Mouse (Mus musculus) MEL (cell line): ENCODE data around the gene Vps52. TPM values are rescaled to one million over a fixed set of nuclear protein-coding genes. Genes with fewer than 3 reads are reported as not detected.
"Not testable (repeated sequence)": the region's sequence is repeated elsewhere in the genome, so short reads cannot be mapped to it uniquely, and the experiment has no call there.

ENCODE experiments used
- DNase-seq: peaks from one replicate; pipeline ENCODE4 v3.0.0; 2011; ENCODE audit warnings: low read depth, low spot score
- H3K27ac ChIP-seq: 2 replicates; pipeline ENCODE4 v1.5.1; 2012; ENCODE audit warnings: low read depth, mild to moderate bottlenecking, control low read depth, low read length, moderate library complexity; ENCODE audit not compliant: control insufficient read depth
- H3K27me3 ChIP-seq, 2 experiments: fragments of 150-350 bp in 1 of 2; sonication (generic) in 1 of 2; 2 replicates each; pipeline ENCODE4 v1.6.1; 2012; ENCODE audit warnings: low read length in 2 of 2, mild to moderate bottlenecking in 2 of 2, improper control_type of control experiment in 1 of 2, moderate library complexity in 1 of 2; ENCODE audit not compliant: insufficient read depth in 2 of 2, control insufficient read depth in 1 of 2
- H3K36me3 ChIP-seq, 2 experiments: 2 replicates each; pipeline ENCODE4 v1.6.1; 2012 to 2014; ENCODE audit warnings: low read length in 2 of 2, improper control_type of control experiment in 1 of 2, inconsistent platforms in 1 of 2, mild to moderate bottlenecking in 1 of 2; ENCODE audit not compliant: insufficient read depth in 2 of 2, control insufficient read depth in 1 of 2
- H3K4me1 ChIP-seq, 2 experiments: fragments of 150-350 bp in 1 of 2; sonication (generic) in 1 of 2; 2 replicates each; pipeline ENCODE4 v1.6.1; 2012; ENCODE audit warnings: low read length in 2 of 2, improper control_type of control experiment in 1 of 2, mild to moderate bottlenecking in 1 of 2; ENCODE audit not compliant: insufficient read depth in 2 of 2, control insufficient read depth in 1 of 2
- H3K4me3 ChIP-seq, 2 experiments: fragments of 150-350 bp in 1 of 2; sonication (generic) in 1 of 2; 2 replicates each; pipeline ENCODE4 v1.5.1; 2012; ENCODE audit warnings: low read depth in 2 of 2, low read length in 2 of 2, mild to moderate bottlenecking in 2 of 2, moderate library complexity in 2 of 2, control low read depth in 1 of 2, improper control_type of control experiment in 1 of 2; ENCODE audit not compliant: control insufficient read depth in 1 of 2, insufficient read depth in 1 of 2
- H3K79me2 ChIP-seq: 2 replicates; pipeline ENCODE4 v1.6.1; 2012; ENCODE audit warnings: mild to moderate bottlenecking, low read length, moderate library complexity; ENCODE audit not compliant: control insufficient read depth, poor library complexity, insufficient read depth
- H3K9ac ChIP-seq: 2 replicates; pipeline ENCODE4 v1.6.1; 2012; ENCODE audit warnings: low read depth, mild to moderate bottlenecking, control low read depth, low read length, moderate library complexity; ENCODE audit not compliant: control insufficient read depth, poor library complexity, severe bottlenecking
- H3K9me3 ChIP-seq: fragments of 150-350 bp; sonication (generic); replicated peaks from 2 replicates; pipeline ENCODE4 v1.6.1; 2012; ENCODE audit warnings: mild to moderate bottlenecking, low read length, improper control_type of control experiment, moderate library complexity; ENCODE audit not compliant: insufficient read depth
- BHLHE40 ChIP-seq: IDR thresholded peaks from 2 replicates; pipeline ENCODE4 v1.6.1; 2012; ENCODE audit warnings: low read depth, mild to moderate bottlenecking, inconsistent platforms, low read length, improper control_type of control experiment, borderline replicate concordance
- CTCF ChIP-seq, 3 experiments: IDR thresholded peaks in 2 of 3; conservative IDR thresholded peaks in 1 of 3; 2 replicates each; pipeline ENCODE4 v1.5.1; 2011 to 2012; ENCODE audit warnings: low read length in 3 of 3, low read depth in 2 of 3, mild to moderate bottlenecking in 2 of 3, improper control_type of control experiment in 1 of 3, inconsistent platforms in 1 of 3, mixed read lengths in 1 of 3, moderate library complexity in 1 of 3; ENCODE audit not compliant: control insufficient read depth in 1 of 3, insufficient read depth in 1 of 3, poor library complexity in 1 of 3, severe bottlenecking in 1 of 3
- E2F4 ChIP-seq: IDR thresholded peaks from 2 replicates; pipeline ENCODE4 v1.6.1; 2011; ENCODE audit warnings: low read depth, low read length, improper control_type of control experiment, borderline replicate concordance
- KAT2A ChIP-seq: conservative IDR thresholded peaks from 2 replicates; pipeline ENCODE4 v1.6.1; 2012; ENCODE audit warnings: low read depth, low read length, improper control_type of control experiment, inconsistent platforms
- MAX ChIP-seq: IDR thresholded peaks from 2 replicates; pipeline ENCODE4 v1.6.1; 2011; ENCODE audit warnings: low read length, improper control_type of control experiment
- MAZ ChIP-seq: IDR thresholded peaks from 2 replicates; pipeline ENCODE4 v1.6.1; 2012; ENCODE audit warnings: low read depth, mild to moderate bottlenecking, inconsistent platforms, low read length, improper control_type of control experiment
- MEF2A ChIP-seq: IDR thresholded peaks from 2 replicates; pipeline ENCODE4 v1.6.1; 2014; ENCODE audit warnings: low read depth, mild to moderate bottlenecking, inconsistent platforms, low read length, improper control_type of control experiment; ENCODE audit not compliant: poor library complexity, insufficient replicate concordance, severe bottlenecking; ENCODE audit errors: extremely low read depth
- MXI1 ChIP-seq: IDR thresholded peaks from 2 replicates; pipeline ENCODE4 v1.6.1; 2011; ENCODE audit warnings: mild to moderate bottlenecking, low read depth, low read length, improper control_type of control experiment
- MYC ChIP-seq: IDR thresholded peaks from 2 replicates; pipeline ENCODE4 v1.6.1; 2011; ENCODE audit warnings: low read depth, mild to moderate bottlenecking, low read length, improper control_type of control experiment, moderate library complexity
- NELFE ChIP-seq: IDR thresholded peaks from 2 replicates; pipeline ENCODE4 v1.6.1; 2011; ENCODE audit warnings: low read depth, low read length, improper control_type of control experiment
- NRF1 ChIP-seq: IDR thresholded peaks from 2 replicates; pipeline ENCODE4 v1.6.1; 2014; ENCODE audit warnings: low read depth, mild to moderate bottlenecking, inconsistent platforms, low read length, improper control_type of control experiment, moderate library complexity; ENCODE audit not compliant: poor library complexity, insufficient read depth, severe bottlenecking
- POLR2A ChIP-seq, 2 experiments: IDR thresholded peaks; 2 replicates each; pipeline ENCODE4 v1.6.1; 2011 to 2012; ENCODE audit warnings: low read length in 2 of 2, mild to moderate bottlenecking in 2 of 2, control low read depth in 1 of 2, improper control_type of control experiment in 1 of 2, low read depth in 1 of 2, moderate library complexity in 1 of 2; ENCODE audit not compliant: control insufficient read depth in 1 of 2, insufficient read depth in 1 of 2, poor library complexity in 1 of 2
- POLR2AphosphoS2 ChIP-seq: IDR thresholded peaks from 2 replicates; pipeline ENCODE4 v1.6.1; 2011; ENCODE audit warnings: low read length, improper control_type of control experiment
- POLR2AphosphoS5 ChIP-seq: IDR thresholded peaks from 2 replicates; pipeline ENCODE4 v1.6.1; 2012; ENCODE audit warnings: low read depth, borderline replicate concordance, mild to moderate bottlenecking, inconsistent platforms, low read length, moderate library complexity, mixed read lengths
- RAD21 ChIP-seq: IDR thresholded peaks from 2 replicates; pipeline ENCODE4 v1.6.1; 2011; ENCODE audit warnings: mild to moderate bottlenecking, low read depth, low read length, improper control_type of control experiment
- SIN3A ChIP-seq: IDR thresholded peaks from 2 replicates; pipeline ENCODE4 v1.6.1; 2012; ENCODE audit warnings: low read length, improper control_type of control experiment, inconsistent platforms
- SMC3 ChIP-seq: IDR thresholded peaks from 2 replicates; pipeline ENCODE4 v1.6.1; 2011; ENCODE audit warnings: low read depth, low read length, improper control_type of control experiment
- TAL1 ChIP-seq: IDR thresholded peaks from 2 replicates; pipeline ENCODE4 v1.6.1; 2012; ENCODE audit warnings: mild to moderate bottlenecking, inconsistent platforms, low read length, moderate library complexity, mixed read lengths
- TBP ChIP-seq: IDR thresholded peaks from 2 replicates; pipeline ENCODE4 v1.8.0; 2011; ENCODE audit warnings: low read depth, low read length, improper control_type of control experiment
- USF1 ChIP-seq: IDR thresholded peaks from 2 replicates; pipeline ENCODE4 v1.6.1; 2014; ENCODE audit warnings: low read depth, mild to moderate bottlenecking, inconsistent platforms, low read length, improper control_type of control experiment, moderate library complexity
- USF2 ChIP-seq, 2 experiments: IDR thresholded peaks; 2 replicates each; pipeline ENCODE4 v1.6.1; 2011 to 2012; ENCODE audit warnings: improper control_type of control experiment in 2 of 2, low read length in 2 of 2, borderline replicate concordance in 1 of 2, inconsistent platforms in 1 of 2, low read depth in 1 of 2, mild to moderate bottlenecking in 1 of 2; ENCODE audit not compliant: insufficient read depth in 1 of 2
- ZC3H11A ChIP-seq: IDR thresholded peaks from 2 replicates; pipeline ENCODE4 v1.6.1; 2012; ENCODE audit warnings: low read depth, mild to moderate bottlenecking, inconsistent platforms, low read length, improper control_type of control experiment
- ZNF384 ChIP-seq: IDR thresholded peaks from 2 replicates; pipeline ENCODE4 v1.6.1; 2012; ENCODE audit warnings: low read depth, mild to moderate bottlenecking, inconsistent platforms, low read length, improper control_type of control experiment
- polyA plus RNA-seq, 2 experiments: library from polyadenylated mRNA; stranded (reverse) in 1 of 2; unstranded in 1 of 2; fragments of >175 nt in 1 of 2; fragments of >200 nt in 1 of 2; gene quantifications; 2 replicates each; pipeline versions ENCODE4 v1.2.1 to v1.2.4; 2012; ENCODE audit warnings: low replicate concordance in 2 of 2, low read depth in 1 of 2; ENCODE audit not compliant: insufficient read length in 2 of 2, insufficient read depth in 1 of 2, missing spikeins in 1 of 2
- total RNA-seq: library from RNA; depleted of rRNA; stranded (reverse); fragments of 300-350 nt; gene quantifications from 2 replicates; pipeline ENCODE4 v1.2.3, GENCODE M21; 2012

The Vps52 gene
- total and polyA plus RNA-seq, 3 experiments, result 23.6 to 40.7 TPM; not detected in 1

- not testable (repeated sequence) for H3K9ac ChIP-seq, H3K4me3 ChIP-seq, H3K9me3 ChIP-seq, H3K4me1 ChIP-seq, H3K79me2 ChIP-seq, H3K27me3 ChIP-seq, DNase-seq, H3K36me3 ChIP-seq, H3K27ac ChIP-seq
- TF ChIP-seq RAD21 (peak; percentile 9; the same call in 1 of the 2 replicates), SMC3 (peak; percentile 35), CTCF (IDR thresholded peaks at IDR 0.05 in 2 of 3, conservative IDR thresholded peaks at IDR 0.05 in 1 of 3; ENCODE audit: control insufficient read depth in 1 of 3, insufficient read depth in 1 of 3, low read depth in 2 of 3, low read length in 3 of 3, poor library complexity in 1 of 3, severe bottlenecking in 1 of 3) (peak; percentile 44 to 51 (median 46))
Measured at GRCm38 (mm10) chr17:33982136-33982535, 26.5 kb downstream of the Vps52 start.

DNA sequence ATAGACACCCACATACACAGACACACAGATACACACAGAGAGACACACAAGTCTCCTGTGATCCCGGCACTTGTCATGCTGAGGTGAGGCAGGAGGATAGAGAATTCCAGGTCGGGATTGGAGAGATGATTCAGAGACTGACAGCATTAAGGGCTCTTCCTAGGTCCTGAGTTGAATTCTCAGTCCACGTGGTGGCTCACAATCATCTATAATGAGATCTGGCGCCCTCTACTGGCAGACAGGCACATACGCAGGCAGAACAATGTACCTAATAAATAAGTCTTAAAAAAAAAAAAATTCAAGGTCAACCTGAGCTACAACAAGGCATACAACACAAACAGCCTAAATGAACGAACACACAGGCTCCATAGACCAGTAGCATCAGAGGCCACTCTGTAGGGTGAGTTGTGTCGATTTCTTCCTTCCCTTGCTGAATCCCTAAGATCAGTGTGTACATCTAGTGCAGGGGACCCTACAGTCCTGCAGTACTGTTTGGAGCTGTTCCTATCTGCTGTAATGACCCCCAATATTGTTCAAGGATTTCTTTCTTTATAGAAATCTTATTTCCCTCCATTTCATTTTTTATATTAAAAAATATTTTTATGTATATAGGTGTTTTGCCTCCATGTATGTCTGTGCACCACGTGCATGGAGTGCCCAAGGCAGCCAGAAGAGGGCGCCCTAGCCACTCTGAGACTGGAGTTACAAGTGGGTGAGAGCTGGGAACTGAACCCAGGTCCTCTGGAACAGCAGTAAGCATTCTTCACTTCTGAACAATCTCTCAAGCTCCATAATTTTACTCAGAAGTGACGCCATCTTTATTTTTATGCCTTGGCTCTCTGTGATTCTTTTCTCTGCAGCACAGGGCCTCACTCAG lies 36.4 kb downstream of the Vps52 start:
- no peak overlapping the region for H3K27ac ChIP-seq
- no peaks in the 10 kb centered on the region for H3K79me2 ChIP-seq
- TF ChIP-seq MEF2A, result no peak
- peak in 1 of 2 experiments; percentile 74; a peak in 1 of 4 replicates for TF ChIP-seq USF2 (IDR thresholded peaks at IDR 0.05; ENCODE audit: borderline replicate concordance in 1 of 2, insufficient read depth in 1 of 2, low read depth in 1 of 2, low read length in 2 of 2)
- TF ChIP-seq POLR2AphosphoS2, result no peak
- peak; percentile 58; the same call in 1 of the 2 replicates for TF ChIP-seq MYC
- peak; percentile 72 for TF ChIP-seq MAX
- peak; percentile 53 to 68 (median 63) for TF ChIP-seq CTCF (IDR thresholded peaks at IDR 0.05 in 2 of 3, conservative IDR thresholded peaks at IDR 0.05 in 1 of 3; ENCODE audit: control insufficient read depth in 1 of 3, insufficient read depth in 1 of 3, low read depth in 2 of 3, low read length in 3 of 3, poor library complexity in 1 of 3, severe bottlenecking in 1 of 3)
- peak; percentile 63; the same call in 1 of the 2 replicates for TF ChIP-seq MXI1
- TF ChIP-seq SIN3A, result no peak
- TF ChIP-seq TBP, result no peak
- TF ChIP-seq E2F4, result no peak
- TF ChIP-seq POLR2A (IDR thresholded peaks at IDR 0.05; ENCODE audit: control insufficient read depth in 1 of 2, insufficient read depth in 1 of 2, low read depth in 1 of 2, low read length in 2 of 2, poor library complexity in 1 of 2), result no peak
- TF ChIP-seq POLR2AphosphoS5, result no peak
- peak; percentile 88 for TF ChIP-seq USF1
- no peak for TF ChIP-seq TAL1
- TF ChIP-seq KAT2A, result no peak
- no peak for TF ChIP-seq ZC3H11A
- no peak for TF ChIP-seq MAZ
- TF ChIP-seq RAD21, result peak; percentile 20; the same call in 1 of the 2 replicates
- TF ChIP-seq NRF1, result no peak
- no peak for TF ChIP-seq NELFE
- TF ChIP-seq SMC3, result peak; percentile 36
- TF ChIP-seq ZNF384, result peak; percentile 64
- no peak for TF ChIP-seq BHLHE40
- peak; percentile 87 for DNase-seq
- H3K4me3 ChIP-seq, result peak overlapping the region; percentile 29 to 34; a peak in 2 of 4 replicates
- H3K4me1 ChIP-seq, result no peaks in the 10 kb centered on the region
- no peaks in the 10 kb centered on the region for H3K9me3 ChIP-seq
- no peaks in the 10 kb centered on the region for H3K36me3 ChIP-seq
- no peaks in the 10 kb centered on the region; a peak in 1 of 4 replicates for H3K27me3 ChIP-seq
- peak overlapping the region; percentile 45 for H3K9ac ChIP-seq
